Mouse (Mus musculus): Measurements from ENCODE around the gene Gnl1. TPM values are rescaled to one million over a fixed set of nuclear protein-coding genes. Genes with fewer than 3 reads are reported as not detected.

Gene Gnl1
- total and polyA plus RNA-seq, 3 experiments = 22.9 to 121 (median 28.6) TPM

DNA sequence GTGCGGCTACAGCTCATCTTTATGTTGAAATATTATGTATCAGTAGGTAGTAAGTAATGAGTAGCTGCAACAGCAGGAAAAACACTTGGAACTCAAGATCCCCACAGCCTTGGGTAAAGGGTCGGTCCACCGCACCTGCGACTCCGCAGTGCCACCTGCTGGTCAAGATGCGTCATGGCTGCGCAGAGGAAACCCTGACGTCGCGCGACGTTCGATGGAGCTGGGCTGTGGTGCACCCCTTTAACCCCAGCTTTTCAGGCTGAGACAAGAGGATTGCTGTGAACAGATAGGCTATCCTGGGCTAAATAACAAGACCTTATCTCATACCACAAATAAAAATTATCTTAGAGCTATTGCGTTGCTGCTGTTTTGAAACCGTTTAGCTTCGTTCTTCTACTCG lies 14.0 kb downstream of the Gnl1 start:
- peaks cover 21% of the 10 kb centered on the region for H3K36me3 ChIP-seq (replicated peaks)
- TF ChIP-seq TAL1 (conservative IDR thresholded peaks at IDR 0.05; ENCODE audit: low read depth, low read length) (no peak), CTCF (IDR thresholded peaks at IDR 0.05; ENCODE audit: low read depth, low read length) (peak; percentile 99), GATA2 (IDR thresholded peaks at IDR 0.05; ENCODE audit: borderline replicate concordance, low read depth, low read length) (no peak)

GRCm38 (mm10) chr17:35994175-35994878 lies 14.7 kb downstream of the Gnl1 start:
- TF ChIP-seq POLR2AphosphoS5 (IDR thresholded peaks at IDR 0.05; ENCODE audit: insufficient replicate concordance, low read depth, low read length) (no peak), GATA2 (IDR thresholded peaks at IDR 0.05; ENCODE audit: borderline replicate concordance, low read depth, low read length) (no peak), TAL1 (conservative IDR thresholded peaks at IDR 0.05; ENCODE audit: low read depth, low read length) (no peak), GATA1 (IDR thresholded peaks at IDR 0.05; ENCODE audit: borderline replicate concordance, low read length) (no peak), CTCF (IDR thresholded peaks at IDR 0.05; ENCODE audit: low read depth, low read length) (no peak)
- H3K4me3 ChIP-seq (ENCODE audit: low read depth, low read length) = peak overlapping the region; percentile 70
- no peaks in the 10 kb centered on the region for H3K9me3 ChIP-seq (replicated peaks)
- DNase-seq (ENCODE audit: low spot score) = peak; percentile 74
- peaks cover 18% of the 10 kb centered on the region for H3K36me3 ChIP-seq (replicated peaks)
- ATAC-seq (ENCODE audit: extremely low read depth, insufficient number of reproducible peaks, low FRiP score, poor library complexity, severe bottlenecking) = peak; percentile 56
- H3K27me3 ChIP-seq (ENCODE audit: insufficient read depth, low read length) = no peaks in the 10 kb centered on the region
- H3K4me1 ChIP-seq (ENCODE audit: insufficient read depth, low read depth, low read length) = peaks cover 62% of the 10 kb centered on the region

More for the DNA sequence above, 14.0 kb downstream of the Gnl1 start:
- no peaks in the 10 kb centered on the region for H3K27me3 ChIP-seq (ENCODE audit: insufficient read depth, low read length)
- no peaks in the 10 kb centered on the region for H3K9me3 ChIP-seq (replicated peaks)
- H3K4me1 ChIP-seq (ENCODE audit: insufficient read depth, low read depth, low read length) = peaks cover 60% of the 10 kb centered on the region
- H3K4me3 ChIP-seq (ENCODE audit: low read depth, low read length) = peak overlapping the region; percentile 62; the same call in 1 of the 2 replicates
- ATAC-seq (ENCODE audit: extremely low read depth, insufficient number of reproducible peaks, low FRiP score, poor library complexity, severe bottlenecking) = peak; percentile 26; the same call in 1 of the 2 replicates
- peak; percentile 70 for DNase-seq (ENCODE audit: low spot score)

GRCm38 (mm10) chr17:35994879-35995240 lies 15.2 kb downstream of the Gnl1 start:
- peak overlapping the region; percentile 70 for H3K4me3 ChIP-seq (ENCODE audit: low read depth, low read length)
- peaks cover 66% of the 10 kb centered on the region for H3K4me1 ChIP-seq (ENCODE audit: insufficient read depth, low read depth, low read length)
- peaks cover 16% of the 10 kb centered on the region for H3K36me3 ChIP-seq (replicated peaks)
- H3K27me3 ChIP-seq (ENCODE audit: insufficient read depth, low read length) = no peaks in the 10 kb centered on the region
- H3K9me3 ChIP-seq (replicated peaks) = no peaks in the 10 kb centered on the region
- ATAC-seq (ENCODE audit: extremely low read depth, insufficient number of reproducible peaks, low FRiP score, poor library complexity, severe bottlenecking) = no peak
- DNase-seq (ENCODE audit: low spot score) = peak; percentile 20
- TF ChIP-seq POLR2AphosphoS5 (IDR thresholded peaks at IDR 0.05; ENCODE audit: insufficient replicate concordance, low read depth, low read length) = no peak
- no peak for TF ChIP-seq TAL1 (conservative IDR thresholded peaks at IDR 0.05; ENCODE audit: low read depth, low read length)
- no peak for TF ChIP-seq GATA2 (IDR thresholded peaks at IDR 0.05; ENCODE audit: borderline replicate concordance, low read depth, low read length)
- no peak for TF ChIP-seq GATA1 (IDR thresholded peaks at IDR 0.05; ENCODE audit: borderline replicate concordance, low read length)
- TF ChIP-seq CTCF (IDR thresholded peaks at IDR 0.05; ENCODE audit: low read depth, low read length) = no peak

DNA sequence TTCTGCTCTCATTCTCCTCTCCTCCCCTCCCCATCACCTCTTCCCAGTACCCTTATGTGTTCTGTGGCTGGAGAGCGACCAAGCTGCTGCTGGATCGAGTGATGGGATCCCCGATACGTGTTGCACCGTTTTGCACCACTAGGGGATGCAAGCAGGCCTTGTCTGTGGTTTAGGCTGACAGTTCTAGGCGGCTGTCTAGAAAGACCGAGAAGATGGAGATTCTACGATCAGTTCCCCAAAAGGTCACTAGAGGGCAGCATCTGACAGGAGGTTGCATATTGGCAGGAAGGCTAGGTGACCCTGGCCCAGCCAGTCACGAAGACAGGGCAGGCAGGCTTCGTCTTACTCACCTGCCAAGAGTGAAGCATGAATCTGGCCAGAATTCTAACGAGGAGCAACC lies 17.3 kb downstream of the Gnl1 start:
- Histone ChIP-seq H3K36me3 (replicated peaks) (peaks cover 24% of the 10 kb centered on the region), H3K4me1 (ENCODE audit: insufficient read depth, low read depth, low read length) (peaks cover 82% of the 10 kb centered on the region)
- ATAC-seq (ENCODE audit: extremely low read depth, insufficient number of reproducible peaks, low FRiP score, poor library complexity, severe bottlenecking) = peak; percentile 31; the same call in 1 of the 2 replicates

GRCm38 (mm10) chr17:35997713-35998510 lies 18.3 kb downstream of the Gnl1 start:
- Histone ChIP-seq H3K36me3 (replicated peaks) (peaks cover 34% of the 10 kb centered on the region), H3K27me3 (ENCODE audit: insufficient read depth, low read length) (no peaks in the 10 kb centered on the region), H3K9me3 (replicated peaks) (peaks cover 23% of the 10 kb centered on the region), H3K4me1 (ENCODE audit: insufficient read depth, low read depth, low read length) (peaks cover 84% of the 10 kb centered on the region), H3K4me3 (ENCODE audit: low read depth, low read length) (peak overlapping the region; percentile 66; the same call in 1 of the 2 replicates)
- 0 out of 2 replicates have a peak, but pooled peaks have one; percentile 29 for ATAC-seq (ENCODE audit: extremely low read depth, insufficient number of reproducible peaks, low FRiP score, poor library complexity, severe bottlenecking)
- peak; percentile 35 for DNase-seq (ENCODE audit: low spot score)
- TF ChIP-seq GATA1 (IDR thresholded peaks at IDR 0.05; ENCODE audit: borderline replicate concordance, low read length) = no peak
- TF ChIP-seq GATA2 (IDR thresholded peaks at IDR 0.05; ENCODE audit: borderline replicate concordance, low read depth, low read length) = no peak
- TF ChIP-seq CTCF (IDR thresholded peaks at IDR 0.05; ENCODE audit: low read depth, low read length) = no peak
- TF ChIP-seq TAL1 (conservative IDR thresholded peaks at IDR 0.05; ENCODE audit: low read depth, low read length) = no peak
- no peak for TF ChIP-seq POLR2AphosphoS5 (IDR thresholded peaks at IDR 0.05; ENCODE audit: insufficient replicate concordance, low read depth, low read length)

More for the DNA sequence above, 17.3 kb downstream of the Gnl1 start:
- Histone ChIP-seq H3K27me3 (ENCODE audit: insufficient read depth, low read length) (no peaks in the 10 kb centered on the region), H3K9me3 (replicated peaks) (peaks cover 13% of the 10 kb centered on the region), H3K4me3 (ENCODE audit: low read depth, low read length) (no peak overlapping the region; the same call in 1 of the 2 replicates)
- TF ChIP-seq CTCF (IDR thresholded peaks at IDR 0.05; ENCODE audit: low read depth, low read length) (peak; percentile 100), TAL1 (conservative IDR thresholded peaks at IDR 0.05; ENCODE audit: low read depth, low read length) (no peak)
- DNase-seq (ENCODE audit: low spot score) = peak; percentile 75

- no peak for TF ChIP-seq TAL1 (conservative IDR thresholded peaks at IDR 0.05; ENCODE audit: low read depth, low read length)
- no peak for TF ChIP-seq POLR2AphosphoS5 (IDR thresholded peaks at IDR 0.05; ENCODE audit: insufficient replicate concordance, low read depth, low read length)
- TF ChIP-seq CTCF (IDR thresholded peaks at IDR 0.05; ENCODE audit: low read depth, low read length) = no peak
- TF ChIP-seq GATA2 (IDR thresholded peaks at IDR 0.05; ENCODE audit: borderline replicate concordance, low read depth, low read length) = no peak
- no peak for TF ChIP-seq GATA1 (IDR thresholded peaks at IDR 0.05; ENCODE audit: borderline replicate concordance, low read length)
- peaks cover 30% of the 10 kb centered on the region for H3K9me3 ChIP-seq (replicated peaks)
Observed at GRCm38 (mm10) chr17:35998545-35999305, 19.1 kb downstream of the Gnl1 start.

More at GRCm38 (mm10) chr17:35998545-35999305, 19.1 kb downstream of the Gnl1 start:
- peaks cover 82% of the 10 kb centered on the region for H3K4me1 ChIP-seq (ENCODE audit: insufficient read depth, low read depth, low read length)
- H3K36me3 ChIP-seq (replicated peaks) = peaks cover 41% of the 10 kb centered on the region
- no peaks in the 10 kb centered on the region for H3K27me3 ChIP-seq (ENCODE audit: insufficient read depth, low read length)
- no peak for ATAC-seq (ENCODE audit: extremely low read depth, insufficient number of reproducible peaks, low FRiP score, poor library complexity, severe bottlenecking)
- no peak for DNase-seq (ENCODE audit: low spot score)
- peak overlapping the region; percentile 66 for H3K4me3 ChIP-seq (ENCODE audit: low read depth, low read length)

Data from G1E (cell line).